Mouse (Mus musculus) fibroblast of lung, adult 2 months (primary cell): ENCODE results near the gene Serpina3i.

Experiments
- DNase-seq: peaks from one replicate; pipeline ENCODE4 v3.0.0-alpha.2; 2011; ENCODE audit warnings: low read depth

The Serpina3i gene

GRCm38 (mm10) chr12:104293963-104294362 is 31.0 kb downstream of the Serpina3i start:
- DNase-seq = no peak

- no peak for DNase-seq
These were observed 35.1 kb downstream of the Serpina3i start for GRCm38 (mm10) chr12:104298049-104298448.

GRCm38 (mm10) chr12:104305991-104306390 is 43.1 kb downstream of the Serpina3i start:
- DNase-seq = no peak

GRCm38 (mm10) chr12:104314253-104314652 is 51.3 kb downstream of the Serpina3i start, which contains the start of gene Serpina3j:
TSS of gene Serpina3j (plus strand) at chr12:104314553.
- no peak for DNase-seq
